Mouse (Mus musculus): ENCODE data around the gene Gm7544.

DNA sequence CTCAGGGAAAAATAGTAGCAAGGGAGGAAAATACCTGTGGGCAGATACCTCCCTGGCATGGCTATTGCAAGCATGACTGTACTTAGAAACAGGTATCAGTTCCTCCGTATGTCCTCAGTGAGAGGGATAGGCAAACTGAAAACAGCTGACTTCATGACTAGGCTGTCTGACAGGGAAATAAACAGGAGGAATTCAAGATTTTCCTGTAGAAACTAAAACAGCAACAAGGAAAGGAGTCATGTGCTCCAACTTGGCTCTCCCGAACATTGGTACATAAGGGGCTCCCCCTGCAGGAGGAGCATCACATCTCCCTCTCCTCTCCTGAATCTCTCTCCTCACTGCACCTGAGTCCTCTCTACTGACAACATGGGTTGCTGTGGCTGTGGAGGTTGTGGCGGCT is 42.8 kb downstream of the Gm7544 start, which contains the start of gene A030005L19Rik:
- TF ChIP-seq CTCF (IDR thresholded peaks at IDR 0.05) (peak; percentile 45), EP300 (IDR thresholded peaks at IDR 0.05) (no peak)
